Mouse (Mus musculus): Measurements from ENCODE around the gene Mapk8ip1. TPM values are rescaled to one million over a fixed set of nuclear protein-coding genes. Genes with fewer than 3 reads are reported as not detected.

Mapk8ip1 gene
- polyA plus RNA-seq, 1 experiment from 2014 or later: 19.4 TPM

DNA sequence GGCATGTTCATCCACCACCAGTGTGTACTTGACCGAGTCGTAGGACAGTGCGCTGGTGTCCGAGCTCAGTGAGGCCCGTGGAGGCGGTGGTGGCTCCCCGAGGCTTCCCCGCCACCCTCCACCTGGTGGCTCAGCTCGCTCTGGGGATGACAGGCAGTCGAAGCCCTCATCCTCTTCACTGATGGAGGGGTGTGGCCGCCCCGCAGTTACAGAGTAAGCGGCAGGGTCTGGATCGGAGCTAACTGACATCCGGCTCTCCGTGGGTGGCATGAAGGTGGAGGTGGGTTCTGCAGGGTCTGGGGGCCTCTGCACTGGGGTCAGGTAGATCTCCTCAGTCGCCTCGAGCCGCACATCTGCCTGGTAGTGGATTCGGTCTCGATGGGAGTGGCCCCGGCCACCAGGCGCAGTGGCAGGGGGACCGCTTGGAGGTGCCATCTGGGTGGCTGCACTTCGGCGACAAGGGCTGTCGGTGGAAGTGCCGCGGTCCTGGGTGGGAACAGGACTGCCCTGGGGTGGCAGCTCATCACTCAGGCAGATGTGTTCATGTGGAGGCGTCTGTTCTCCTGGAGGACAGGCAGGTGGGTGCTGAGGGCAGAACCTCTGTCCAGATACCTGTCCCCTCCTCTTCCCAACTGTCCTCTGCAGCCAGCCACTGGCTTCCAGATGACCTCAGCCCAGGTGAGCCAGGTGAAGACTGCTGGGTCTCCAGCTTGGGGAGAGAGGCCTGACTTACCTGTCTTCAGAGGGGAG lies 14.1 kb downstream of the Mapk8ip1 start:
- Histone ChIP-seq H3K36me3 (peaks cover 18% of the 10 kb centered on the region), H3K4me3 (replicated peaks) (no peak overlapping the region), H3K27me3 (replicated peaks) (no peaks in the 10 kb centered on the region), H3K4me1 (replicated peaks) (peaks cover 30% of the 10 kb centered on the region), H3K27ac (no peak overlapping the region), H3K9me3 (no peaks in the 10 kb centered on the region), H3K9ac (no peak overlapping the region), H3K4me2 (replicated peaks) (no peak overlapping the region)
- ATAC-seq: no peak
- WGBS: 91% methylated on average over 30 of the region's 30 CpGs

DNA sequence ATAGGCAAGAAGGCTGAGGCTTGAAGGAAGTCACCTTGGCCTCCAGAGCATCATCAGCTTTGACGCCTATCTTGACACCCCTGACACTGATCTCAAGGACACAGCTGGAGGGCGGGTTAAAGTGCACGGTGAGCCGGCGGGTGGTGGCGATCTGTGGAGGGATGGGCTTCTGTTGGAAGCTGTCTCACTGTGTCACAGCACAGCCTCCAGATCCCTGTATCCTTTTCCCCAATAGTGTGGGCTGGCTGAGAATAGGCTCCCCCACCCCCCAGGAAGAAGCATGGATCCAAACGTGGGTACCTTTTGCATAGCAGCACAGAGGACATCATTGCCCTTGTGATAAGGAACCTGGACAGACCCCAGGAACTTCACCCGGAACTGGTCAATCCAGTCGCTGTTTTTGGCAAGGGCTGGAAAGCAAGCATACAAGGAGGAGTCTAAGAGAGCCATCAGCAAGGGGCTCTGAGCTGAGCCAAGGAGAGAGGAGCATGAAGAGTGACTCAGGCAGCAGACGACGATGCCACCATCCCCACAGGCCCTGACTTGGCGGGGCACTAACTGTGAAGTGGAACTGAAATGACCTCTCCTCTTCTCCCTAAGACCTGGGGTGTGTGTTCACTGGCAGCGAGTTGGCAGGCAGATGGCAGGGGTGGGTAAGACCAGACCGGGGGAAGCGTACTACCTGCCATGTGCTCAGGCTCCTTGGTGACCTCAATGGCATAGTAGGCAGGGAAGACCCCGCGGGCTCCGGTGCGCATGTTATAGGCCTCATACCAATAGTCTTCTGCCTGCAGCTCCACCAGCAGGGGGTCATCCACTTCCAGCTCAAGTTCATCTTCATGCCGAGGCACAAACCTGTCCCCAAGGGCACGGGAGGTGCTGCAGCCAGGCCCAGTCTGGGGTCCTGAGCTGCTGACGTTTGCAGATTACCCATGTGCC lies 15.7 kb downstream of the Mapk8ip1 start:
- Histone ChIP-seq H3K9me3 (no peaks in the 10 kb centered on the region), H3K27ac (no peak overlapping the region), H3K36me3 (peaks cover 18% of the 10 kb centered on the region), H3K4me3 (replicated peaks) (no peak overlapping the region), H3K27me3 (replicated peaks) (no peaks in the 10 kb centered on the region), H3K4me2 (replicated peaks) (no peak overlapping the region), H3K9ac (no peak overlapping the region), H3K4me1 (replicated peaks) (peaks cover 21% of the 10 kb centered on the region)
- ATAC-seq: no peak
- WGBS: 83% methylated on average over 22 of the region's 22 CpGs

DNA sequence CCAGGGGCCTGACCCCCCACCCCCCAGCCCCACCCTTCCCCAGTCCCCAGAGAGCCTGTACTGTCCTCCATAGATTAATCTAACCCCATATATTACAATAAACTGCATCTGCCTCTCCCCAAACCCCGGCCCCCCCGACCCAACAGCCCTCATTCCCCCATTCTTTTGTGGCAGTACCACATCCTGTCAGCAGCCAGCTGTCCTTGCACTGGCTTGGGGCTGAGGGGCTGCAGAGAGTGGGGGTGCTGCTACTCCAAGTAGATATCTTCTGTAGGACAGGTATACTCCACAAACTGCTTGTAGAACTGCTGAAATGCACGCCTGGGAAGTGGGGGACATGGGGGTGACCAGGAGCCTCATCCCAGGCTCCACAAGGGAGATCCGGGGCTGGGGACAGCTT lies 17.0 kb downstream of the Mapk8ip1 start:
- Histone ChIP-seq H3K4me2 (replicated peaks) (no peak overlapping the region), H3K9me3 (no peaks in the 10 kb centered on the region), H3K27me3 (replicated peaks) (no peaks in the 10 kb centered on the region), H3K36me3 (peaks cover 21% of the 10 kb centered on the region), H3K4me3 (replicated peaks) (no peak overlapping the region), H3K9ac (no peak overlapping the region), H3K27ac (no peak overlapping the region), H3K4me1 (replicated peaks) (peaks cover 10% of the 10 kb centered on the region)
- no peak for ATAC-seq
- 74% methylated on average over 4 of the region's 4 CpGs for WGBS

DNA sequence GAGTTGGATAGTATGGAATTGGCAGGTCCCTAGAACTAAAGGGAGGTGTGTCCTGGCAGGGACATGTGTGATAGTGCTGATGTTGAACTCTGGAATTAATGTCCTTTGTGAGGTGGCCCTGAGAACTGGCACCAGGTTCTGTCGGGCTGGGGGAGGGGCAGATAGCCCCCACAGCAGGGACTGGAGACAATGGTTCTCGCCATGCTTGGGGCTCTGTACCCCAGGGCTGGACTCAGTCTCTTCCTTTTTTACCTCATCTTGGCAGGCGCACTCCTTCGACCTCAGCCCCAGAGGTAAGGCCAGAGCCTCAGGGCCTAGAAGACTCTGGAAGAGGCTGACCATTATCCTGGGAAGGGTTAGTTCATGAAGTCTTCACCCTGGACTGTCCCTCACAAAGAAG lies 18.3 kb downstream of the Mapk8ip1 start:
- 87% methylated on average over 4 of the region's 4 CpGs for WGBS
- Histone ChIP-seq H3K4me2 (replicated peaks) (no peak overlapping the region), H3K9ac (no peak overlapping the region), H3K4me1 (replicated peaks) (no peaks in the 10 kb centered on the region), H3K4me3 (replicated peaks) (no peak overlapping the region), H3K27me3 (replicated peaks) (no peaks in the 10 kb centered on the region), H3K9me3 (no peaks in the 10 kb centered on the region), H3K27ac (no peak overlapping the region), H3K36me3 (peaks cover 24% of the 10 kb centered on the region)
- ATAC-seq: no peak

DNA sequence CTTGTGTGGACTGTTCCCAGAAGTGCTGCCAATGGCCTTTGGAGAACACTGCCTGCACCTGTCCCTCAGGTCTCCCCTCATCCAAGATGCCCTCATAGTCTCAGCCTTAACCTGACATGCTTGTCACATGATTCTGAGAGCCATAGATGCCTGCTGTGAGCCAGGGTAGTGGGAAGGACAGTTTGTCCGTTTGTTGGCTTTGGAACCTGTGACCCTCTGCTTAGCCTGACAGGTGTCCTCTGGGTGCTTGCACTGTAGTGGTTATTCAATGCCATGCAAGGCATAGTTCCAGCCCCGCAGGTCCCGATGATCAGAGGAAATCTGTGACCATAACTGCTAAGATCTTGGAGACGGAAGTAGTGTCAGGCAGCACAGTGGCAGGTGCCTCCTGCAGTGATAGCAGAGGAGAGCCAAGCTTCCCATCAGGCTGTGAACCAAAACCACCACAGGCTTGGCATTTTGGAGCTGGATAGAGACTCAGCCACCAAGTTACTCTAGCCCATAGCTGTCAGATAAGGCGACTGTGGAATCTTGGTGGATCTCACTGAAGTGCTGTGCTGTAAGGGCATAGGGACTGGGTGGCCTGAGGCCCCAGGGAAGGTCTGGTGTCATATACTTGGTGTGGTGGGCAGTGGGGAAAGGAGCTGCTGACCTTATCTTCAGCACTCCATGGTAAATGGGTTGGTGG lies 19.0 kb downstream of the Mapk8ip1 start, which contains the start of gene 1700029I15Rik:
TSS of gene 1700029I15Rik (plus strand) at position 638 of the 688 bp plus-strand sequence.
- no peak within 1 kb of the TSS for H3K9ac ChIP-seq
- 89% methylated on average over 5 of the region's 5 CpGs for WGBS
- H3K4me1 ChIP-seq (replicated peaks): no peaks in the 10 kb centered on the region
- no peaks in the 10 kb centered on the region for H3K9me3 ChIP-seq
- no peak within 1 kb of the TSS for H3K4me2 ChIP-seq (replicated peaks)
- no peaks in the 10 kb centered on the region for H3K27me3 ChIP-seq (replicated peaks)
- no peak for ATAC-seq
- H3K4me3 ChIP-seq (replicated peaks): no peak within 1 kb of the TSS
- H3K36me3 ChIP-seq: peaks cover 24% of the 10 kb centered on the region
- H3K27ac ChIP-seq: no peak within 1 kb of the TSS

DNA sequence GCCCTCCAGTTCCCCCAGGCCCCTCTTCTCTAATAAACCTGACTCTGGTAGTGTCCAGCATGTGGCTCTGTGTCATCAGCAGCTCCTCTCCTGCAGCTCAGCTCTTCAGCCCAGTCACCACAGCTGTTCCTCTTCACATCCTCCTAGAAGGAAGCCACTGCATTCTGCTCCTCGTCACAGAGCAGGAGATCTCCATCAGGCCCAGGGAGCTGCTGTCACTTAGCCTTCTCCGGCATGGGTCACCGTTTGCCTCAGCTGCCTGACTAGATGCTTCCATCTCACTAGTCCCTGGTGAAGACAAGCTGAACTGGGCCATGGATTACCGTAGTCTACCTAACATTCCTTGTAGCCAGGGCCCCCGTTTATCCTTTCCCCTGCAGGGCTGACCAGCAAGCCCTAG lies 19.9 kb downstream of the Mapk8ip1 start:
- Histone ChIP-seq H3K27ac (no peak overlapping the region), H3K4me2 (replicated peaks) (no peak overlapping the region), H3K9me3 (no peaks in the 10 kb centered on the region), H3K27me3 (replicated peaks) (no peaks in the 10 kb centered on the region), H3K36me3 (peaks cover 18% of the 10 kb centered on the region), H3K4me3 (replicated peaks) (no peak overlapping the region), H3K4me1 (replicated peaks) (peaks cover 5% of the 10 kb centered on the region), H3K9ac (no peak overlapping the region)
- 65% methylated on average over 5 of the region's 5 CpGs for WGBS
- no peak for ATAC-seq

DNA sequence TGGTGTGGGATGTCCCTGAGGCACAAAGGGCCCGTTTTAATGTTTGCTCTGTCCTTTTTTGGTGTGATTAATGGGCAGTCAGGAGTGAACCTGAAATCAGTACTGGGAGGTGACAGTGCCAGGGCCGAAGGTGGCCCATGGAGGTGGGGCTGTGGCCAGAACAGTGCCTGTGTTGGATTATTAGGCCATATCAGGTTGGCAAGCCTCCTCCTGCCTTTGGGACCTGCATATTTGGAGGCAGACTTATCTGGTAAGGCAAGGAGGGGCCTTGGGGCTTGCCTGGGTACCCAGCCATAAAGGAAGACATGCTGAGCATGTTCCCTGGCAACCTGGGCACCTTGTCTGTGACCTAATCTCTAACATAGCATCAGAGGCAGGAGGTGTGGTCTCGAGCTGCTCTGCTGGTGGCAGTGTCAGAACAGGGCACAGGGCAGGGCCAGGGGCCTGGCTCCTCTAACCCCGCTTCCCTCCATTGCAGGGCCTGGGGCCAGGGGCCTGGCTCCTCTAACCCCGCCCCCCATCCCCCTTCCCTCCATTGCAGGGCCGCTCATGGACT lies 20.5 kb downstream of the Mapk8ip1 start:
- H3K4me2 ChIP-seq (replicated peaks): no peak overlapping the region
- 75% methylated on average over 6 of the region's 6 CpGs for WGBS
- no peaks in the 10 kb centered on the region for H3K9me3 ChIP-seq
- H3K4me1 ChIP-seq (replicated peaks): peaks cover 10% of the 10 kb centered on the region
- no peak overlapping the region for H3K9ac ChIP-seq
- 0 out of 2 replicates have a peak overlapping the region, but pooled peaks have one; percentile 15 for H3K27ac ChIP-seq
- H3K4me3 ChIP-seq (replicated peaks): no peak overlapping the region
- H3K27me3 ChIP-seq (replicated peaks): no peaks in the 10 kb centered on the region
- H3K36me3 ChIP-seq: peaks cover 17% of the 10 kb centered on the region
- ATAC-seq: no peak

DNA sequence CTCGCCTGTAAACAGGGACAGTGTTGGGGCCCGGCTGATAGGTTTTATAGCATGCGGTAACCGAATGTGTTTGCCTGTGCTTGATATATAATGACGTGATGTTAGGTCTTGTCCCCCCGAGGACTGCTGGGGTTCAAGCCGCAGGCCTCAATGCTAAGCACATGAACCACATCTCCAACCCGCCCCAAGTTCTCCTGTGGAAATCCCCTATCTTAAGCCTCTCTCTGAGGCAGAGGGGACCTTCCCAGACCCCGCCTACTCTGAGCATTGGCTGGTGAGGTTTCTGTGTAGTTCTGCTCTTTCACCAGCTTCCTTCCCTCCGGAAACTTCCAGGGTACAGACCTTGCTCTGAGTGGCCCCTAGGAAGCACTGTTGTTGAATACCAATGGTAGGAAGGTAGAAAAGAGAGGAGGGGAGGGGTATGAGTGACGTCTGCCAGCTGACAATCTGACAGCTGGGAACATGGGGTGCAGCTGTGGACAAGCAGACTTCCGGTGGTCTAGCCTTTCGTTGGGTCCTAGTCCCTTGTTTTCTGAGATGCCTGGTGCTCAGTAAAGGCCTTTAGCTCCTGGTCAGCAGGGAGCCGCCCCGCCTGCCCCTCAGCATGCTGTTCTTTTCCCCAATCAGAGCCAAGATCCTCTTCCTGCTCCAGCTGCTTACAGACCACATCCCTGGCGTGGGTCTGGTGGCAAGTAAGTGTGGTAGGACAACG lies 21.1 kb downstream of the Mapk8ip1 start:
- 81% methylated on average over 17 of the region's 17 CpGs for WGBS
- no peak for ATAC-seq
- Histone ChIP-seq H3K27ac (no peak overlapping the region), H3K4me1 (replicated peaks) (peaks cover 10% of the 10 kb centered on the region), H3K9ac (no peak overlapping the region), H3K9me3 (no peaks in the 10 kb centered on the region), H3K4me2 (replicated peaks) (no peak overlapping the region), H3K27me3 (replicated peaks) (no peaks in the 10 kb centered on the region), H3K4me3 (replicated peaks) (no peak overlapping the region), H3K36me3 (peaks cover 14% of the 10 kb centered on the region; the same call in 1 of the 2 replicates)

DNA sequence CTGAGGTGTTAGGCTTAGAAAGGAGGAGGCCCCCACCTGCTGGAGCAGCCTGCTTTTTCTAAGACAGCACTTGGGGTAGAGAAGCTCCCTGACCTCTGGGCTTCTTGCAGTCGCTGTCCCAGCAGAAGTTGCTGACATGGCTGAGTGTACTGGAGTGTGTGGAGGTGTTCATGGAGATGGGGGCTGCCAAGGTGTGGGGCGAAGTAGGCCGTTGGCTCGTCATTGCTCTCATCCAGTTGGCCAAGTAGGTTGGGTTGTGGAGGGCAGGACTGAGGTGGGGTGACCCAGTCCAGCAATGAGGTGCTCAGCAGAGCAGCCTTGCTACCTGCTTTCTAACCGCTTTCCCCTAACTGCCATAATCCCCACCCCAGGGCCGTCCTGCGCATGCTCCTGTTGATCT lies 23.7 kb downstream of the Mapk8ip1 start:
- Histone ChIP-seq H3K4me3 (replicated peaks) (no peak overlapping the region), H3K27me3 (replicated peaks) (no peaks in the 10 kb centered on the region), H3K4me1 (replicated peaks) (peaks cover 20% of the 10 kb centered on the region), H3K9ac (no peak overlapping the region), H3K9me3 (no peaks in the 10 kb centered on the region), H3K27ac (no peak overlapping the region), H3K36me3 (0 out of 2 replicates have a peak, but pooled peaks cover 6% of the 10 kb centered on the region), H3K4me2 (replicated peaks) (no peak overlapping the region)
- 96% methylated on average over 7 of the region's 7 CpGs for WGBS
- no peak for ATAC-seq

DNA sequence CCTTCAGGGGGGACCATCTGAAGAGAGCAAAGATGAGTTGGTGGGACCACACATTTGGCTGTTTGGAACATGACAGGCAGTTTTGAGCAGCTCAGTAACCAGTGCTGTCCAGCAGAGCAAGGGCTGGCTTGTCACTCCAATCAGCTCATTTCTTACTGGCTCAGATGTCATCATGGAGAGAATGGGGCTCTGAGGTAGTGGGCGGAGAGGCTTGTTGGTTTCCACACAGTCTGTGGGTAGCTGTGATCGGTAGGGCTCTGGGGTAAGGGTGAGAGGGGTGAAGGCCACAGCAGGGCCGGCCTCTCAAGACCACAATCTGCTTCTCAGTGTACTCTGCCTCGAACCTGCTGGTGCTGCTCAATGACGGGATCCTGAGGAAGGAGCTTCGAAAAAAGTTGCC lies 24.8 kb downstream of the Mapk8ip1 start:
- H3K9ac ChIP-seq: peak overlapping the region; percentile 69
- H3K36me3 ChIP-seq: 0 out of 2 replicates have a peak, but pooled peaks cover 6% of the 10 kb centered on the region
- H3K4me1 ChIP-seq (replicated peaks): peaks cover 30% of the 10 kb centered on the region
- no peak overlapping the region for H3K27ac ChIP-seq
- no peaks in the 10 kb centered on the region for H3K9me3 ChIP-seq
- 84% methylated on average over 6 of the region's 6 CpGs for WGBS
- H3K4me3 ChIP-seq (replicated peaks): peak overlapping the region; percentile 75
- H3K27me3 ChIP-seq (replicated peaks): no peaks in the 10 kb centered on the region
- no peak for ATAC-seq
- peak overlapping the region; percentile 89 for H3K4me2 ChIP-seq (replicated peaks)

DNA sequence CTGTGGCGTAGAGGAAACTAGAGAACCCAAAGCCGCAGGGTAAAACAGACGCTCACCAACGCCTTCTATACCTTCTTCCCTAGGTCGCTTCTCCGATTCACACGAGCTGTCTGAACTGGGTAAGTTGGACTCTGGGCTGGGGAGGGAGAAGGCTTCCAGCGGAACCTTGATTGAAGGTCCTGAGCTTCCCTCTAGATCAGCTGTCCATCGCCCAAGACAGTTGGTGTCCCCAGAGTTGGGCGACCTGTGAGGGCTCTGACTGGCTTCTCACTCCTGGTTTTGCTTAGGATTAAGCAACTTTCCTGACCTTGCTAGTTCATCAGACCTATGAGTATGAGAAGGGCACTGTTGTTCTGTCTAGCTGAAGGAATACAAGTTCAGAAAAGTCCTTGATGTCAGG lies 25.3 kb downstream of the Mapk8ip1 start:
- peaks cover 33% of the 10 kb centered on the region for H3K4me1 ChIP-seq (replicated peaks)
- no peak for ATAC-seq
- WGBS: 6% methylated on average over 10 of the region's 10 CpGs

More for the DNA sequence above, 25.3 kb downstream of the Mapk8ip1 start:
- Histone ChIP-seq H3K36me3 (0 out of 2 replicates have a peak, but pooled peaks cover 6% of the 10 kb centered on the region), H3K9me3 (no peaks in the 10 kb centered on the region), H3K4me2 (replicated peaks) (peak overlapping the region; percentile 89), H3K9ac (peak overlapping the region; percentile 69), H3K4me3 (replicated peaks) (peak overlapping the region; percentile 75), H3K27ac (peak overlapping the region; percentile 27; the same call in 1 of the 2 replicates), H3K27me3 (replicated peaks) (0 out of 2 replicates have a peak, but pooled peaks cover 2% of the 10 kb centered on the region)
